ENCODE assay signal across 19 mouse cellular contexts in genomic region chr6:69507995-69508394, GRCm38 (mm10).
DNase-seq lines count a peak whose midpoint lies in the region; ATAC-seq and TF ChIP-seq lines count a peak whose summit lies in the region.
"Had no signal": no experiment of that assay in that cellular context is flagged by ENCODE, and none has a peak within 500 bp of the region (broad histone marks: within the 10 kb centered on the region; RNA-seq: fewer than 3 reads in every experiment).

No protein-coding gene starts in this region.

- H3K9ac ChIP-seq in midbrain, postnatal 0 days (replicated peaks; ENCODE audit: low read length, poor library complexity, severe bottlenecking): no peak overlapping the region
- H3K9ac ChIP-seq in midbrain, embryonic 15.5 days: no peak overlapping the region
- no peak overlapping the region for H3K9ac ChIP-seq in heart, embryonic 11.5 days (ENCODE audit: low read depth, low read length)
- H3K9ac ChIP-seq: embryonic facial prominence, embryonic 12.5 days; forebrain, embryonic 13.5 days; forebrain, embryonic 15.5 days; forebrain, postnatal 0 days had no signal

- ATAC-seq in midbrain, postnatal 0 days (ENCODE audit: low FRiP score): no peak
- ATAC-seq in midbrain, embryonic 15.5 days (replicated peaks): no peak
- no peak for ATAC-seq in heart, embryonic 11.5 days (replicated peaks; ENCODE audit: insufficient number of reproducible peaks, low FRiP score, low TSS enrichment)
- ATAC-seq: forebrain, embryonic 13.5 days; forebrain, embryonic 15.5 days; forebrain, postnatal 0 days had no signal

- H3K4me2 ChIP-seq in midbrain, postnatal 0 days (ENCODE audit: low read depth, low read length, poor library complexity, severe bottlenecking): no peak overlapping the region
- H3K4me2 ChIP-seq in midbrain, embryonic 15.5 days: no peak overlapping the region
- no peak overlapping the region for H3K4me2 ChIP-seq in heart, embryonic 11.5 days
- H3K4me2 ChIP-seq: embryonic facial prominence, embryonic 12.5 days; forebrain, embryonic 13.5 days; forebrain, embryonic 15.5 days had no signal

- no peak overlapping the region for H3K4me3 ChIP-seq in layer of hippocampus, adult 2 months
- H3K4me3 ChIP-seq in midbrain, postnatal 0 days (ENCODE audit: low read depth, low read length): no peak overlapping the region
- no peak overlapping the region for H3K4me3 ChIP-seq in midbrain, embryonic 15.5 days
- H3K4me3 ChIP-seq in E14TG2a.4 (replicated peaks; ENCODE audit: low read length): no peak overlapping the region
- H3K4me3 ChIP-seq in heart, embryonic 11.5 days (ENCODE audit: low read depth, low read length): no peak overlapping the region
- H3K4me3 ChIP-seq: embryonic facial prominence, embryonic 10.5 days; embryonic facial prominence, embryonic 12.5 days; forebrain, embryonic 13.5 days; forebrain, embryonic 15.5 days had no signal

- H3K36me3 ChIP-seq in midbrain, postnatal 0 days (ENCODE audit: insufficient read depth, low read length): no peaks in the 10 kb centered on the region
- no peaks in the 10 kb centered on the region for H3K36me3 ChIP-seq in midbrain, embryonic 15.5 days (replicated peaks)
- no peaks in the 10 kb centered on the region for H3K36me3 ChIP-seq in E14TG2a.4 (ENCODE audit: insufficient read depth, low read length)
- H3K36me3 ChIP-seq in heart, embryonic 11.5 days (ENCODE audit: control insufficient read depth, insufficient read depth, low read length): no peaks in the 10 kb centered on the region
- H3K36me3 ChIP-seq: embryonic facial prominence, embryonic 10.5 days; embryonic facial prominence, embryonic 12.5 days; forebrain, embryonic 15.5 days had no signal

- H3K9me3 ChIP-seq in midbrain, postnatal 0 days (ENCODE audit: low read length): no peaks in the 10 kb centered on the region
- no peaks in the 10 kb centered on the region for H3K9me3 ChIP-seq in midbrain, embryonic 15.5 days
- H3K9me3 ChIP-seq in E14TG2a.4 (ENCODE audit: low read length): no peaks in the 10 kb centered on the region
- no peaks in the 10 kb centered on the region for H3K9me3 ChIP-seq in heart, embryonic 11.5 days (replicated peaks; ENCODE audit: control insufficient read depth, low read length)
- H3K9me3 ChIP-seq: embryonic facial prominence, embryonic 10.5 days; embryonic facial prominence, embryonic 12.5 days; forebrain, embryonic 15.5 days had no signal

- no peaks in the 10 kb centered on the region for H3K4me1 ChIP-seq in midbrain, postnatal 0 days (ENCODE audit: insufficient read depth, low read length)
- H3K4me1 ChIP-seq in midbrain, embryonic 15.5 days: no peaks in the 10 kb centered on the region
- H3K4me1 ChIP-seq in E14TG2a.4 (replicated peaks; ENCODE audit: low read depth, low read length): no peaks in the 10 kb centered on the region
- H3K4me1 ChIP-seq in heart, embryonic 11.5 days (ENCODE audit: control insufficient read depth, insufficient read depth, low read length): no peaks in the 10 kb centered on the region
- H3K4me1 ChIP-seq: embryonic facial prominence, embryonic 10.5 days; embryonic facial prominence, embryonic 12.5 days; forebrain, embryonic 13.5 days; forebrain, embryonic 15.5 days had no signal

- peak; percentile 11; the same call in 1 of the 2 replicates for TF ChIP-seq CTCF in layer of hippocampus, adult 2 months (conservative IDR thresholded peaks at IDR 0.05)
- peak; percentile 29 for TF ChIP-seq CTCF in midbrain, postnatal 0 days (IDR thresholded peaks at IDR 0.05)
- 0 out of 2 replicates have a peak, but pooled peaks have one; percentile 6 for TF ChIP-seq CTCF in E14TG2a.4 (conservative IDR thresholded peaks at IDR 0.05; ENCODE audit: low read length)

- 91% methylated on average over 3 of the region's 3 CpGs for WGBS in midbrain, postnatal 0 days
- 89% methylated on average over 3 of the region's 3 CpGs for WGBS in midbrain, embryonic 15.5 days
- 76% methylated on average over 3 of the region's 3 CpGs for WGBS in heart, embryonic 11.5 days (ENCODE audit: insufficient replicate concordance)

- no peak for DNase-seq in layer of hippocampus, adult 2 months (ENCODE audit: low spot score in 2 of 2)
- no peak for DNase-seq in layer of hippocampus, postnatal 25 days (ENCODE audit: extremely low spot score in 1 of 2, low spot score in 1 of 2)
- no peak for DNase-seq in midbrain, postnatal 0 days (ENCODE audit: low spot score)
- DNase-seq: adrenal gland, adult 2 months; adrenal gland, postnatal 10 days; adrenal gland, postnatal 25 days; cerebellum, adult 11 months; cerebellum, adult 18-20 months; cerebellum, adult 8-10 months; cerebellum, postnatal 10 days; cerebellum, postnatal 25 days; forebrain, postnatal 0 days had no signal

- no peak overlapping the region for H3K27ac ChIP-seq in layer of hippocampus, adult 2 months
- H3K27ac ChIP-seq in midbrain, postnatal 0 days (ENCODE audit: low read depth, low read length): no peak overlapping the region
- no peak overlapping the region for H3K27ac ChIP-seq in midbrain, embryonic 15.5 days
- H3K27ac ChIP-seq in heart, embryonic 11.5 days (ENCODE audit: low read depth, low read length): no peak overlapping the region
- H3K27ac ChIP-seq: embryonic facial prominence, embryonic 10.5 days; embryonic facial prominence, embryonic 12.5 days; forebrain, embryonic 13.5 days; forebrain, embryonic 15.5 days had no signal

- no peaks in the 10 kb centered on the region for H3K27me3 ChIP-seq in midbrain, postnatal 0 days (ENCODE audit: insufficient read depth, low read length)
- H3K27me3 ChIP-seq in midbrain, embryonic 15.5 days (replicated peaks): no peaks in the 10 kb centered on the region
- H3K27me3 ChIP-seq in E14TG2a.4 (ENCODE audit: insufficient read depth, low read length): no peaks in the 10 kb centered on the region
- H3K27me3 ChIP-seq in heart, embryonic 11.5 days (ENCODE audit: control insufficient read depth, insufficient read depth, low read length): no peaks in the 10 kb centered on the region
- H3K27me3 ChIP-seq: embryonic facial prominence, embryonic 12.5 days; forebrain, embryonic 13.5 days; forebrain, embryonic 15.5 days had no signal
